Comparison of ENCODE assay signal across 8 mouse cellular contexts in the genomic region with DNA sequence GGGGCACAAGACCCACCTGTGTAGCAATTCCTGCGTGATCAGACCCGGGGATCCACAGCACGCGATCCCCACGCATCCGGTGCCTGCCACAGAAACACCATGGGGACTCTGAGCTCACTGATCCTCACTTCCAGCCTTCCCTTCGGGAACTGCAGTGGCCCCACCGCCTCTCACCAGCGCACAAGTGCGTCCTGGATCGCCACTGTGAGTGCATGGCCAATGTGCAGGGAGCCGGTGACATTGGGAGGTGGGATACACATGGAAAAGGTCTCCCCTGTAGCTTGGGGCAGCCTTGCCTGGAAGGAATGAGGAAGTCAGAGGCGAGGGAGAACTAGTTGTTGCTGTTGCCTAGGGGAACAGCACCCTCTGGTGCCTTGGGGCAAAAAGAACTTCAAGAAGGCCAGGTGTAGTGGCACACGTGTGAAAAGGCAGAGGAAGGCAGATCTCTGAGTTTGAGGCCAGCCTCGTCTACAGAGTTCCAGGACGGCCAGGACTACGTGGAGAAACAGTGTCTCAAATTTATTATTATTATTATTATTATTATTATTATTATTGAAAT. TPM values are rescaled to one million over a fixed set of nuclear protein-coding genes. Genes with fewer than 3 reads are reported as not detected.
DNase-seq lines count a peak whose midpoint lies in the region; ATAC-seq lines count a peak whose summit lies in the region.

No protein-coding gene starts in this region.

- peak; percentile 56 for DNase-seq in CD4-positive, CD25-positive, alpha-beta regulatory T cell, adult 2 months (ENCODE audit: low read depth, low spot score)
- no peak for DNase-seq in midbrain, embryonic 14.5 days
- DNase-seq in forebrain, embryonic 14.5 days (ENCODE audit: low spot score) = no peak
- DNase-seq in limb, embryonic 11.5 days (ENCODE audit: low spot score) = no peak
- DNase-seq in cerebellum, adult 8-10 months = no peak

- peak overlapping the region; percentile 91; the same call in 1 of the 2 replicates for H3K4me2 ChIP-seq in midbrain, embryonic 13.5 days (replicated peaks)
- no peak overlapping the region for H3K4me2 ChIP-seq in midbrain, embryonic 14.5 days (ENCODE audit: low read length)
- H3K4me2 ChIP-seq in forebrain, embryonic 14.5 days (ENCODE audit: low read length) = 0 out of 2 replicates have a peak overlapping the region, but pooled peaks have one; percentile 90
- H3K4me2 ChIP-seq in limb, embryonic 11.5 days (ENCODE audit: low read depth, severe bottlenecking) = peak overlapping the region; percentile 94; the same call in 1 of the 2 replicates
- peak overlapping the region; percentile 97; the same call in 1 of the 2 replicates for H3K4me2 ChIP-seq in neural tube, embryonic 14.5 days (ENCODE audit: low read depth, low read length)

- WGBS in midbrain, embryonic 13.5 days = 81% methylated on average over 17 of the region's 17 CpGs
- WGBS in midbrain, embryonic 14.5 days = 83% methylated on average over 17 of the region's 17 CpGs
- 80% methylated on average over 17 of the region's 17 CpGs for WGBS in forebrain, embryonic 14.5 days
- 83% methylated on average over 17 of the region's 17 CpGs for WGBS in limb, embryonic 11.5 days
- WGBS in neural tube, embryonic 14.5 days = 83% methylated on average over 17 of the region's 17 CpGs

- no peak overlapping the region for H3K27ac ChIP-seq in midbrain, embryonic 13.5 days
- no peak overlapping the region for H3K27ac ChIP-seq in midbrain, embryonic 14.5 days (replicated peaks; ENCODE audit: low read depth, low read length)
- no peak overlapping the region for H3K27ac ChIP-seq in forebrain, embryonic 14.5 days (ENCODE audit: low read depth, low read length)
- H3K27ac ChIP-seq in limb, embryonic 11.5 days (replicated peaks; ENCODE audit: low read depth, low read length) = no peak overlapping the region
- H3K27ac ChIP-seq in neural tube, embryonic 14.5 days (ENCODE audit: low read depth, low read length) = no peak overlapping the region

- ATAC-seq in CD4-positive, CD25-positive, alpha-beta regulatory T cell, adult 4 months = no peak
- ATAC-seq in midbrain, embryonic 13.5 days = no peak
- ATAC-seq in midbrain, embryonic 14.5 days (ENCODE audit: low FRiP score, low TSS enrichment) = no peak
- no peak for ATAC-seq in forebrain, embryonic 14.5 days
- ATAC-seq in limb, embryonic 11.5 days (ENCODE audit: insufficient number of reproducible peaks, low FRiP score, low TSS enrichment, low read depth) = no peak
- ATAC-seq in neural tube, embryonic 14.5 days (ENCODE audit: low read depth) = no peak

- H3K4me1 ChIP-seq in midbrain, embryonic 13.5 days (replicated peaks) = peaks cover 20% of the 10 kb centered on the region
- H3K4me1 ChIP-seq in midbrain, embryonic 14.5 days (ENCODE audit: control insufficient read depth, insufficient read depth, low read length) = peaks cover 11% of the 10 kb centered on the region
- H3K4me1 ChIP-seq in forebrain, embryonic 14.5 days (ENCODE audit: control insufficient read depth, insufficient read depth, low read length) = peaks cover 8% of the 10 kb centered on the region
- peaks cover 6% of the 10 kb centered on the region; the same call in 1 of the 2 replicates for H3K4me1 ChIP-seq in limb, embryonic 11.5 days (ENCODE audit: control insufficient read depth, insufficient read depth, low read length)
- peaks cover 5% of the 10 kb centered on the region; the same call in 1 of the 2 replicates for H3K4me1 ChIP-seq in neural tube, embryonic 14.5 days (ENCODE audit: control insufficient read depth, insufficient read depth, low read length)

- peaks cover 46% of the 10 kb centered on the region for H3K36me3 ChIP-seq in midbrain, embryonic 13.5 days
- peaks cover 36% of the 10 kb centered on the region for H3K36me3 ChIP-seq in midbrain, embryonic 14.5 days (ENCODE audit: control insufficient read depth, insufficient read depth, low read length)
- peaks cover 27% of the 10 kb centered on the region for H3K36me3 ChIP-seq in forebrain, embryonic 14.5 days (ENCODE audit: control insufficient read depth, insufficient read depth, low read length)
- H3K36me3 ChIP-seq in limb, embryonic 11.5 days (ENCODE audit: control insufficient read depth, insufficient read depth, low read length) = peaks cover 10% of the 10 kb centered on the region
- H3K36me3 ChIP-seq in neural tube, embryonic 14.5 days (ENCODE audit: control insufficient read depth, insufficient read depth, low read length) = peaks cover 10% of the 10 kb centered on the region

- H3K27me3 ChIP-seq in midbrain, embryonic 13.5 days = no peaks in the 10 kb centered on the region
- H3K27me3 ChIP-seq in midbrain, embryonic 14.5 days (ENCODE audit: control insufficient read depth, insufficient read depth, low read length) = no peaks in the 10 kb centered on the region
- no peaks in the 10 kb centered on the region for H3K27me3 ChIP-seq in forebrain, embryonic 14.5 days (replicated peaks; ENCODE audit: control insufficient read depth, insufficient read depth, low read length)
- no peaks in the 10 kb centered on the region for H3K27me3 ChIP-seq in limb, embryonic 11.5 days (ENCODE audit: control insufficient read depth, insufficient read depth, low read length)
- H3K27me3 ChIP-seq in neural tube, embryonic 14.5 days (ENCODE audit: control insufficient read depth, insufficient read depth, low read length) = no peaks in the 10 kb centered on the region

- no peaks in the 10 kb centered on the region for H3K9me3 ChIP-seq in midbrain, embryonic 13.5 days
- H3K9me3 ChIP-seq in midbrain, embryonic 14.5 days (ENCODE audit: control insufficient read depth, low read length) = no peaks in the 10 kb centered on the region
- no peaks in the 10 kb centered on the region for H3K9me3 ChIP-seq in forebrain, embryonic 14.5 days (replicated peaks; ENCODE audit: control insufficient read depth, low read length)
- H3K9me3 ChIP-seq in limb, embryonic 11.5 days (ENCODE audit: control insufficient read depth, low read length) = no peaks in the 10 kb centered on the region
- no peaks in the 10 kb centered on the region for H3K9me3 ChIP-seq in neural tube, embryonic 14.5 days (ENCODE audit: control insufficient read depth, low read length)

- H3K9ac ChIP-seq in midbrain, embryonic 13.5 days (replicated peaks) = no peak overlapping the region
- no peak overlapping the region; the same call in 1 of the 2 replicates for H3K9ac ChIP-seq in midbrain, embryonic 14.5 days (replicated peaks; ENCODE audit: low read length)
- H3K9ac ChIP-seq in forebrain, embryonic 14.5 days (ENCODE audit: low read length) = no peak overlapping the region
- no peak overlapping the region for H3K9ac ChIP-seq in limb, embryonic 11.5 days (ENCODE audit: low read length)
- H3K9ac ChIP-seq in neural tube, embryonic 14.5 days (replicated peaks; ENCODE audit: low read depth, low read length) = no peak overlapping the region

- H3K4me3 ChIP-seq in midbrain, embryonic 13.5 days (replicated peaks) = no peak overlapping the region
- no peak overlapping the region for H3K4me3 ChIP-seq in midbrain, embryonic 14.5 days (replicated peaks; ENCODE audit: low read depth, low read length)
- H3K4me3 ChIP-seq in forebrain, embryonic 14.5 days (ENCODE audit: low read depth, low read length) = no peak overlapping the region
- no peak overlapping the region for H3K4me3 ChIP-seq in limb, embryonic 11.5 days (ENCODE audit: low read depth, low read length)
- no peak overlapping the region for H3K4me3 ChIP-seq in neural tube, embryonic 14.5 days (ENCODE audit: low read depth, low read length)

RNA-seq across cellular contexts. Expression of a gene that starts 1.4 kb away (rescaled TPM):
- 10 to 100 TPM; 11.1 to 15.2 TPM for polyA plus RNA-seq in CD4-positive, CD25-positive, alpha-beta regulatory T cell, adult 4 months (2017; shearing (Covaris generic))
- 13.0 and 15.1 TPM in 2 replicates for polyA plus RNA-seq in midbrain, embryonic 13.5 days (2015; fragmentation: Nextera tagmentation; extraction: Ambion mirVana)
- polyA plus RNA-seq in midbrain, embryonic 14.5 days (2014; fragmentation: Nextera tagmentation; extraction: Ambion mirVana) = 9.5 and 14.8 TPM in 2 replicates
- 9.3 and 11.5 TPM in 2 replicates for polyA plus RNA-seq in forebrain, embryonic 14.5 days (2014; fragmentation: Nextera tagmentation; extraction: Ambion mirVana)
- 17.6 and 17.9 TPM in 2 replicates for polyA plus RNA-seq in limb, embryonic 11.5 days (2014; fragmentation: Nextera tagmentation; extraction: Ambion mirVana)
- polyA plus RNA-seq in neural tube, embryonic 14.5 days (2014; fragmentation: Nextera tagmentation; extraction: Ambion mirVana) = 10.7 and 11.7 TPM in 2 replicates

RNA-seq across cellular contexts. Expression of a gene that starts 7.5 kb away (rescaled TPM):
- polyA plus RNA-seq in CD4-positive, CD25-positive, alpha-beta regulatory T cell, adult 4 months (2017; shearing (Covaris generic)) = 10 to 100 TPM; 28.3 to 37.7 TPM
- polyA plus RNA-seq in midbrain, embryonic 13.5 days (2015; fragmentation: Nextera tagmentation; extraction: Ambion mirVana) = 31.5 and 32.0 TPM in 2 replicates
- polyA plus RNA-seq in midbrain, embryonic 14.5 days (2014; fragmentation: Nextera tagmentation; extraction: Ambion mirVana) = 23.6 and 25.5 TPM in 2 replicates
- 36.9 and 38.2 TPM in 2 replicates for polyA plus RNA-seq in forebrain, embryonic 14.5 days (2014; fragmentation: Nextera tagmentation; extraction: Ambion mirVana)
- polyA plus RNA-seq in limb, embryonic 11.5 days (2014; fragmentation: Nextera tagmentation; extraction: Ambion mirVana) = 56.7 and 57.0 TPM in 2 replicates
- 20.7 and 21.0 TPM in 2 replicates for polyA plus RNA-seq in neural tube, embryonic 14.5 days (2014; fragmentation: Nextera tagmentation; extraction: Ambion mirVana)

RNA-seq across cellular contexts. Expression of a gene that starts 22.5 kb away (rescaled TPM):
- under 1 TPM; 0.16 to 0.46 TPM for polyA plus RNA-seq in CD4-positive, CD25-positive, alpha-beta regulatory T cell, adult 4 months (2017; shearing (Covaris generic))
- not detected in 2 replicates for polyA plus RNA-seq in midbrain, embryonic 13.5 days (2015; fragmentation: Nextera tagmentation; extraction: Ambion mirVana)
- not detected in 2 replicates for polyA plus RNA-seq in midbrain, embryonic 14.5 days (2014; fragmentation: Nextera tagmentation; extraction: Ambion mirVana)
- polyA plus RNA-seq in forebrain, embryonic 14.5 days (2014; fragmentation: Nextera tagmentation; extraction: Ambion mirVana) = not detected in 2 replicates
- not detected in 2 replicates for polyA plus RNA-seq in limb, embryonic 11.5 days (2014; fragmentation: Nextera tagmentation; extraction: Ambion mirVana)
- not detected in 2 replicates for polyA plus RNA-seq in neural tube, embryonic 14.5 days (2014; fragmentation: Nextera tagmentation; extraction: Ambion mirVana)

RNA-seq across cellular contexts. Expression of a gene that starts 38.4 kb away (rescaled TPM):
- polyA plus RNA-seq in CD4-positive, CD25-positive, alpha-beta regulatory T cell, adult 4 months (2017; shearing (Covaris generic)) = under 1 TPM; 0.65 TPM
- 163 and 187 TPM in 2 replicates for polyA plus RNA-seq in midbrain, embryonic 13.5 days (2015; fragmentation: Nextera tagmentation; extraction: Ambion mirVana)
- 52.9 and 87.2 TPM in 2 replicates for polyA plus RNA-seq in midbrain, embryonic 14.5 days (2014; fragmentation: Nextera tagmentation; extraction: Ambion mirVana)
- 62.0 and 74.5 TPM in 2 replicates for polyA plus RNA-seq in forebrain, embryonic 14.5 days (2014; fragmentation: Nextera tagmentation; extraction: Ambion mirVana)
- 14.7 and 17.6 TPM in 2 replicates for polyA plus RNA-seq in limb, embryonic 11.5 days (2014; fragmentation: Nextera tagmentation; extraction: Ambion mirVana)
- polyA plus RNA-seq in neural tube, embryonic 14.5 days (2014; fragmentation: Nextera tagmentation; extraction: Ambion mirVana) = 48.6 and 65.6 TPM in 2 replicates

RNA-seq across cellular contexts. Expression of a gene that starts 39.6 kb away (rescaled TPM):
- not detected for polyA plus RNA-seq in CD4-positive, CD25-positive, alpha-beta regulatory T cell, adult 4 months (2017; shearing (Covaris generic))
- polyA plus RNA-seq in midbrain, embryonic 13.5 days (2015; fragmentation: Nextera tagmentation; extraction: Ambion mirVana) = not detected in 2 replicates
- not detected in 2 replicates for polyA plus RNA-seq in midbrain, embryonic 14.5 days (2014; fragmentation: Nextera tagmentation; extraction: Ambion mirVana)
- polyA plus RNA-seq in forebrain, embryonic 14.5 days (2014; fragmentation: Nextera tagmentation; extraction: Ambion mirVana) = not detected in 2 replicates
- polyA plus RNA-seq in limb, embryonic 11.5 days (2014; fragmentation: Nextera tagmentation; extraction: Ambion mirVana) = not detected in 2 replicates
- not detected in 2 replicates for polyA plus RNA-seq in neural tube, embryonic 14.5 days (2014; fragmentation: Nextera tagmentation; extraction: Ambion mirVana)
